9 mouse cellular contexts compared by ENCODE assay signal in the genomic region with DNA sequence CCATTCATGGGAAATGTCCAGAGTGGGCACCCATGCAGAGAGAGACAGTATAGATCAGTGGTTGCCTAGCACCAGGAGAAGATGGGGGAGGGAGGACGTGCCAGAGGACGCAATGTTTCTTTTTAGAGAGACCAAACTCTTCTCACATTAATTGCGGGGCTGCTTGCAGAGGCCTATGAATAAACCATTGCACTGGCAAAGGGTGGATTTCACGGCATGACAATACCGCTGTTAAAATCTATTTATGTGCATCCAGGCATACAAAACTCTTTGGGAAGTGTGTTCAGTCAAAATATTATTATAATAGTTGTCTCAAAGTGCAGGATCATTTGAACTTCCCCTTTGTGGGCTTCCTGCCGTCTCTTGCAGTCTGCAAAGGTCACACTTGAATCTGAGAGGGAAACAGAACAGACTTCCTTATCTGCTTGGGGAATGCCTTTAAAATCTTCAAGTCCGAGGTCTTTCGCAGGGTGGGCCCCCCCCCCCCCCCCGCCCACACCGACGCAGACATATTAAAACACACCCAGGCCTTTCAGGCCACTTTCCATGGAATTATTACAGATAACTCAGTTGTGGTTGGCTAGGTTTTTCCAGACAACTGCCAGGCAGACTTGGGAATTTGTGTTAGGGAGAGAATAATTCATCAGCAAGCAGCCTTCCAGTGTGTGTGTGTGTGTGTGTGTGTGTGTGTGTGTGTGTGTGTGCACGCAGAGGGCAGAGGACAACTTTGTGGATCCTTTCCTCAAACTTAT.
DNase-seq lines count a peak whose midpoint lies in the region; ATAC-seq and TF ChIP-seq lines count a peak whose summit lies in the region.
"Had no signal": no experiment of that assay in that cellular context is flagged by ENCODE, and none has a peak within 500 bp of the region (broad histone marks: within the 10 kb centered on the region; RNA-seq: fewer than 3 reads in every experiment).

No protein-coding gene starts in this region.

- dilution Hi-C loops in CH12.LX (cut with MboI; ENCODE audit: extremely low pct_ligation_motif_present, extremely low pct_unique_long_range_greater_than_20kb, low sequenced_read_pairs): no loop called here

- H3K36me3 ChIP-seq in CH12.LX (replicated peaks in 1 of 2; ENCODE audit: control insufficient read depth in 1 of 2, insufficient read depth in 1 of 2, low read length in 1 of 2): no peaks in the 10 kb centered on the region
- no peaks in the 10 kb centered on the region for H3K36me3 ChIP-seq in heart, embryonic 11.5 days (ENCODE audit: control insufficient read depth, insufficient read depth, low read length)
- H3K36me3 ChIP-seq in megakaryocyte, embryonic 14.5 days (replicated peaks; ENCODE audit: low read length): no peaks in the 10 kb centered on the region
- H3K36me3 ChIP-seq: liver, embryonic 13.5 days had no signal

- TF ChIP-seq EP300 in CH12.LX (IDR thresholded peaks at IDR 0.05; ENCODE audit: low read length): no peak

- 16% methylated on average over 12 of the region's 12 CpGs for WGBS in heart, embryonic 11.5 days (ENCODE audit: insufficient replicate concordance)

- H3K4me3 ChIP-seq in CH12.LX (replicated peaks in 1 of 3; ENCODE audit: low read depth in 2 of 3, low read length in 2 of 3, poor library complexity in 1 of 3): no peak overlapping the region
- no peak overlapping the region for H3K4me3 ChIP-seq in heart, embryonic 11.5 days (ENCODE audit: low read depth, low read length)
- H3K4me3 ChIP-seq in megakaryocyte, embryonic 14.5 days (replicated peaks): peak overlapping the region; percentile 80
- H3K4me3 ChIP-seq: liver, embryonic 13.5 days had no signal

- H3K79me2 ChIP-seq in CH12.LX (replicated peaks; ENCODE audit: control insufficient read depth, extremely low read depth, insufficient read depth, poor library complexity, severe bottlenecking): no peaks in the 10 kb centered on the region

- ATAC-seq in heart, embryonic 11.5 days (replicated peaks; ENCODE audit: insufficient number of reproducible peaks, low FRiP score, low TSS enrichment): peak; percentile 60

- no peak overlapping the region for H3K9ac ChIP-seq in CH12.LX (ENCODE audit: insufficient read depth, low read depth)
- no peak overlapping the region for H3K9ac ChIP-seq in heart, embryonic 11.5 days (ENCODE audit: low read depth, low read length)
- H3K9ac ChIP-seq: liver, embryonic 13.5 days had no signal

- DNase-seq in CH12.LX (ENCODE audit: extremely low read depth): no peak
- peak; percentile 18 for DNase-seq in c-Kit-positive CD71-negative TER-119-negative erythroid progenitor cells, embryonic 14.5 days (ENCODE audit: low read depth)
- DNase-seq in kidney, postnatal 10 days: peak; percentile 78
- peak; percentile 66 for DNase-seq in yolk sac, embryonic 10.5 days (ENCODE audit: low spot score)
- DNase-seq in c-Kit-positive CD71-positive TER-119-positive erythroid progenitor cells, embryonic 14.5 days (ENCODE audit: low spot score): no peak
- DNase-seq in gastrocnemius, postnatal 25 days: no peak
- DNase-seq: liver, embryonic 13.5 days had no signal

- in situ Hi-C loops in CH12.LX (cut with MboI; ENCODE audit: low pct_ligation_motif_present, low pct_unique_long_range_greater_than_20kb, low sequenced_read_pairs): no loop called here

- H3K4me1 ChIP-seq in CH12.LX (ENCODE audit: control insufficient read depth in 1 of 2, insufficient read depth in 2 of 2): peaks cover 0 to 5% of the 10 kb centered on the region in 2 experiments; a peak in 2 of 4 replicates
- H3K4me1 ChIP-seq in heart, embryonic 11.5 days (ENCODE audit: control insufficient read depth, insufficient read depth, low read length): 0 out of 2 replicates have a peak, but pooled peaks cover 4% of the 10 kb centered on the region
- peaks cover 14% of the 10 kb centered on the region for H3K4me1 ChIP-seq in megakaryocyte, embryonic 14.5 days

- peaks cover 3% of the 10 kb centered on the region for H3K9me3 ChIP-seq in CH12.LX (replicated peaks; ENCODE audit: low read length)
- no peaks in the 10 kb centered on the region for H3K9me3 ChIP-seq in heart, embryonic 11.5 days (replicated peaks; ENCODE audit: control insufficient read depth, low read length)
- H3K9me3 ChIP-seq in megakaryocyte, embryonic 14.5 days: peaks cover 18% of the 10 kb centered on the region
- H3K9me3 ChIP-seq: liver, embryonic 13.5 days had no signal

- no peaks in the 10 kb centered on the region for H3K27me3 ChIP-seq in CH12.LX (replicated peaks)
- no peaks in the 10 kb centered on the region for H3K27me3 ChIP-seq in heart, embryonic 11.5 days (ENCODE audit: control insufficient read depth, insufficient read depth, low read length)
- peaks cover 25% of the 10 kb centered on the region for H3K27me3 ChIP-seq in megakaryocyte, embryonic 14.5 days (replicated peaks)
- H3K27me3 ChIP-seq: liver, embryonic 13.5 days had no signal

- no peak overlapping the region for H3K27ac ChIP-seq in CH12.LX (ENCODE audit: insufficient read depth, low read depth)
- peak overlapping the region; percentile 71 for H3K27ac ChIP-seq in heart, embryonic 11.5 days (ENCODE audit: low read depth, low read length)
- H3K27ac ChIP-seq: liver, embryonic 13.5 days had no signal

- H3K4me2 ChIP-seq in CH12.LX (ENCODE audit: insufficient read depth, low read depth, poor library complexity, severe bottlenecking): 0 out of 2 replicates have a peak overlapping the region, but pooled peaks have one; percentile 26
- H3K4me2 ChIP-seq in heart, embryonic 11.5 days: no peak overlapping the region
- H3K4me2 ChIP-seq: liver, embryonic 13.5 days had no signal

- no peak for TF ChIP-seq RAD21 in CH12.LX (IDR thresholded peaks at IDR 0.05; ENCODE audit: low read depth, low read length)

- no peak for TF ChIP-seq POLR2A in CH12.LX (IDR thresholded peaks at IDR 0.05; ENCODE audit: low read depth, low read length)

- TF ChIP-seq CTCF in CH12.LX (conservative IDR thresholded peaks at IDR 0.05 in 1 of 2, IDR thresholded peaks at IDR 0.05 in 1 of 2; ENCODE audit: low read depth in 2 of 2, low read length in 2 of 2): no peak

TF ChIP-seq in CH12.LX, 34 proteins besides CTCF, POLR2A, EP300 and RAD21:
- TF ChIP-seq ZC3H11A (IDR thresholded peaks at IDR 0.05; ENCODE audit: low read depth, low read length) (no peak), JUN (IDR thresholded peaks at IDR 0.05; ENCODE audit: insufficient read depth, low read depth, low read length) (no peak)

Comparison
In these comparisons a context has a peak if more than half of its experiments do, and no peak if none do; other contexts are left out.
1. DNase-seq: peak in c-Kit-positive CD71-negative TER-119-negative erythroid progenitor cells, embryonic 14.5 days (single experiment), kidney, postnatal 10 days (single experiment) and yolk sac, embryonic 10.5 days (single experiment); none in CH12.LX (single experiment), c-Kit-positive CD71-positive TER-119-positive erythroid progenitor cells, embryonic 14.5 days (single experiment) and gastrocnemius, postnatal 25 days (single experiment).